8 mouse cellular contexts compared by ENCODE assay signal in the genomic region with DNA sequence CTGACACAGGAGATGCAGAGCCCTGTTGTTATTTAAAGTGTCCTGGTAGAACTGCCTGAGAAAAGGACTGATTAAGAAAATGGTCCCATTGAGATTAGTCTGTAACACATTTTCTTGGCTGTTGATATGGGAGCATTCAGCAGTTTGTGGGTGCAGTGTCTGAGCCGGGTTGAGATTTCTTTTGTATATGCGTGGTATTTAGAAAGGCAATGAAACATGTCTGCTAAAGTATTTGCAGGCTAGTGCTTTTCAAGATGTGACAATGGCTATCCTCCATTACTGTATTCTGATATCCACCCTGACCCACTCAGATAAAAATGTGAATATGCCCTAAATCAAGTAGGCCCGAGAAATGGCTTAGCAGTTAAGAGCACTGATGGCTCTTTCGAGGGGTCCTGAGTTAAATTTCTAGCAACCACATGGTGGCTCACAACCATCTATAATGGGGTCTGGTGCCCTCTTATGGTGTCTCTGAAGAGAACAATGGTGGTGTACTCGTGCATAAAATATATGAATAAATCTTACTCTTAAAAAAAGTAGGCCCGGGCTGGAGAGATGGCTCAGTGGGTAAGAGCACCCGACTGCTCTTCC. TPM values are rescaled to one million over a fixed set of nuclear protein-coding genes. Genes with fewer than 3 reads are reported as not detected.
DNase-seq lines count a peak whose midpoint lies in the region; ATAC-seq and TF ChIP-seq lines count a peak whose summit lies in the region.

No protein-coding gene starts in this region.

- H3K4me1 ChIP-seq in spleen, adult 2 months (ENCODE audit: control insufficient read depth, insufficient read depth, insufficient read length), result peaks cover 24% of the 10 kb centered on the region
- H3K4me1 ChIP-seq in limb, embryonic 12.5 days (replicated peaks), result peaks cover 30% of the 10 kb centered on the region
- H3K4me1 ChIP-seq in stomach, embryonic 16.5 days (ENCODE audit: control insufficient read depth, insufficient read depth, low read length), result peaks cover 28% of the 10 kb centered on the region

- H3K27ac ChIP-seq in spleen, adult 2 months (ENCODE audit: insufficient read depth, low read length), result no peak overlapping the region
- peak overlapping the region; percentile 90 for H3K27ac ChIP-seq in limb, embryonic 12.5 days
- peak overlapping the region; percentile 94 for H3K27ac ChIP-seq in stomach, embryonic 16.5 days (ENCODE audit: low read length)

- no peaks in the 10 kb centered on the region for H3K9me3 ChIP-seq in limb, embryonic 12.5 days
- H3K9me3 ChIP-seq in stomach, embryonic 16.5 days (replicated peaks; ENCODE audit: control insufficient read depth, low read length), result no peaks in the 10 kb centered on the region

- H3K4me2 ChIP-seq in limb, embryonic 12.5 days, result peak overlapping the region; percentile 89
- H3K4me2 ChIP-seq in stomach, embryonic 16.5 days (ENCODE audit: low read depth, low read length), result peak overlapping the region; percentile 76

- peak overlapping the region; percentile 95 for H3K9ac ChIP-seq in limb, embryonic 12.5 days (replicated peaks)
- peak overlapping the region; percentile 92 for H3K9ac ChIP-seq in stomach, embryonic 16.5 days (ENCODE audit: low read length)

- H3K36me3 ChIP-seq in spleen, adult 2 months (ENCODE audit: control insufficient read depth, insufficient read depth, low read length), result peaks cover 15% of the 10 kb centered on the region
- peaks cover 34% of the 10 kb centered on the region for H3K36me3 ChIP-seq in limb, embryonic 12.5 days
- H3K36me3 ChIP-seq in stomach, embryonic 16.5 days (ENCODE audit: control insufficient read depth, insufficient read depth, low read length), result peaks cover 6% of the 10 kb centered on the region; the same call in 1 of the 2 replicates

- DNase-seq in CD4-positive, CD25-positive, alpha-beta regulatory T cell, adult 2 months (ENCODE audit: low read depth, low spot score), result peak; percentile 21
- no peak for DNase-seq in spleen, adult 2 months (ENCODE audit: low read depth in 1 of 2, low spot score in 2 of 2)
- DNase-seq in spleen, adult 12 weeks (ENCODE audit: low spot score), result no peak
- DNase-seq in adrenal gland, postnatal 36 days, result no peak
- DNase-seq in layer of hippocampus, postnatal 14 days (ENCODE audit: low spot score in 2 of 2), result no peak

- no peak for TF ChIP-seq POLR2A in spleen, adult 2 months (IDR thresholded peaks at IDR 0.05; ENCODE audit: low read depth, low read length)

- H3K4me3 ChIP-seq in spleen, adult 2 months (ENCODE audit: extremely low read depth, insufficient read depth, insufficient read length), result peak overlapping the region; percentile 92; the same call in 1 of the 2 replicates
- H3K4me3 ChIP-seq in limb, embryonic 12.5 days (replicated peaks), result peak overlapping the region; percentile 77
- peak overlapping the region; percentile 85 for H3K4me3 ChIP-seq in stomach, embryonic 16.5 days (replicated peaks; ENCODE audit: low read length)

- 7% methylated on average over 7 of the region's 7 CpGs for WGBS in spleen, adult 2 months
- WGBS in limb, embryonic 12.5 days, result 1% methylated on average over 7 of the region's 7 CpGs
- WGBS in stomach, embryonic 16.5 days, result under 1% methylated on average over 7 of the region's 7 CpGs

- no peak for TF ChIP-seq CTCF in spleen, adult 2 months (IDR thresholded peaks at IDR 0.05; ENCODE audit: extremely low read depth, insufficient read depth, insufficient read length, insufficient replicate concordance)

- H3K27me3 ChIP-seq in spleen, adult 2 months (ENCODE audit: control insufficient read depth, insufficient read depth, low read length), result no peaks in the 10 kb centered on the region
- H3K27me3 ChIP-seq in limb, embryonic 12.5 days, result no peaks in the 10 kb centered on the region
- H3K27me3 ChIP-seq in stomach, embryonic 16.5 days (ENCODE audit: control insufficient read depth, insufficient read depth, low read length), result no peaks in the 10 kb centered on the region

- ATAC-seq in CD4-positive, CD25-positive, alpha-beta regulatory T cell, adult 4 months, result no peak
- ATAC-seq in limb, embryonic 12.5 days (ENCODE audit: insufficient number of reproducible peaks, insufficient read depth, low FRiP score, low TSS enrichment, low read depth), result no peak
- no peak for ATAC-seq in stomach, embryonic 16.5 days (ENCODE audit: insufficient read depth, low FRiP score)

RNA-seq across cellular contexts. Expression of gene Znfx1, which starts 1.2 kb away (rescaled TPM):
- 10 to 100 TPM; 18.1 to 27.6 TPM for polyA plus RNA-seq in CD4-positive, CD25-positive, alpha-beta regulatory T cell, adult 4 months (2017; shearing (Covaris generic))
- polyA plus RNA-seq in spleen, adult 2 months (2012; rRNA removed), result 29.9 and 33.9 TPM in 2 replicates
- polyA plus RNA-seq in limb, embryonic 12.5 days (2016; fragmentation: Nextera tagmentation; extraction: Ambion mirVana), result 6.7 and 8.4 TPM in 2 replicates
- polyA plus RNA-seq in stomach, embryonic 16.5 days (2015; fragmentation: Nextera tagmentation; extraction: Ambion mirVana), result 9.2 and 9.5 TPM in 2 replicates
- 10 to 100 TPM; 50.0 to 57.8 TPM for total RNA-seq in adrenal gland, postnatal 36 days (2021)
- total RNA-seq in layer of hippocampus, postnatal 14 days (2021), result 10 to 100 TPM; 25.9 to 27.5 TPM

RNA-seq across cellular contexts. Expression of gene Ddx27, which starts 49.0 kb away (rescaled TPM):
- polyA plus RNA-seq in CD4-positive, CD25-positive, alpha-beta regulatory T cell, adult 4 months (2017; shearing (Covaris generic)), result 10 to 100 TPM; 33.4 to 61.0 TPM
- polyA plus RNA-seq in spleen, adult 2 months (2012; rRNA removed), result 27.4 and 32.9 TPM in 2 replicates
- polyA plus RNA-seq in limb, embryonic 12.5 days (2016; fragmentation: Nextera tagmentation; extraction: Ambion mirVana), result 62.8 and 65.1 TPM in 2 replicates
- polyA plus RNA-seq in stomach, embryonic 16.5 days (2015; fragmentation: Nextera tagmentation; extraction: Ambion mirVana), result 45.8 and 46.0 TPM in 2 replicates
- 10 to 100 TPM; 32.0 to 42.5 TPM for total RNA-seq in adrenal gland, postnatal 36 days (2021)
- total RNA-seq in layer of hippocampus, postnatal 14 days (2021), result 10 to 100 TPM; 29.3 to 30.1 TPM
